Mouse (Mus musculus): ENCODE measurements around the gene Cnp.
"Not testable (repeated sequence)": the region's sequence is repeated elsewhere in the genome, so short reads cannot be mapped to it uniquely, and the experiment has no call there.

Cnp gene

DNA sequence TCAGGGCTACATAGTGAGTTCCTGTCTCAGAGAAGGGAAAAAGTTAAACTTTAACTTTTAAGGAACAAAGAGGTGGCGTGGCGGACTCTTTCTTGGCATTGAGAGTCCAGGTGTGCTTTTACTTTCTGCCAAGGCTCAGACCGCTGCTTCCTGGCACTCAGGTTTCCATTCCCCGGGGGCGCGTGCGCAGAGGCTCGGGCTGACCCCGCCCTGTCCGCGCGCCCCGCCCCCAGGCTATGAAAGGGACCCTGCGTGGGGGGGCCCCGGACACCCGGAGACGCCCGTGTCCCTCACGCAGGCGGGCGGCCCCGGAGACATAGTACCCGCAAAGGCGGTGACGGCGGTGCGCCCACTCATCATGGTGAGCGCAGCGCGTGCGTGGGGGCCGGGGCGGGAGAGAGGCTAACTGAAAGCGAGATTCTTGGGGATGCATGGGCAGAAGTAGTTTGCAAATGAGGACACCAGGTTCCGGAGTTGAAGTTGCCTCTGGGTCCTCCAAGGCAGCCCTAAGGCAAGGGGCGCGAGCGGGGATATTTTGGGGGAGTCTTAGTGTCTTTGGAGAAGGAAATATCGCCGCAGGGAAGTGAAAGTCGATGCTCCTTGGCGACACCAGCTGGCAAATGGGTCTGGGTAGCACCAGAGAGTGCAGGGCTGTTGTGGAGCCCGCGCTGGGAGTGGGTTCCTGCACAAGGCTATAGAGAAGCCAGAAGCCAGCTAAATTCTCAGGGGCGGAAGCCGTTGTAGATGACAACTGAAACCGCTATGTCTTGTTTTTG lies at the start of gene Cnp:
Gene Cnp (plus strand): TSS at position 197 of the 776 bp plus-strand sequence.
- DNase-seq: peak; percentile 82

DNA sequence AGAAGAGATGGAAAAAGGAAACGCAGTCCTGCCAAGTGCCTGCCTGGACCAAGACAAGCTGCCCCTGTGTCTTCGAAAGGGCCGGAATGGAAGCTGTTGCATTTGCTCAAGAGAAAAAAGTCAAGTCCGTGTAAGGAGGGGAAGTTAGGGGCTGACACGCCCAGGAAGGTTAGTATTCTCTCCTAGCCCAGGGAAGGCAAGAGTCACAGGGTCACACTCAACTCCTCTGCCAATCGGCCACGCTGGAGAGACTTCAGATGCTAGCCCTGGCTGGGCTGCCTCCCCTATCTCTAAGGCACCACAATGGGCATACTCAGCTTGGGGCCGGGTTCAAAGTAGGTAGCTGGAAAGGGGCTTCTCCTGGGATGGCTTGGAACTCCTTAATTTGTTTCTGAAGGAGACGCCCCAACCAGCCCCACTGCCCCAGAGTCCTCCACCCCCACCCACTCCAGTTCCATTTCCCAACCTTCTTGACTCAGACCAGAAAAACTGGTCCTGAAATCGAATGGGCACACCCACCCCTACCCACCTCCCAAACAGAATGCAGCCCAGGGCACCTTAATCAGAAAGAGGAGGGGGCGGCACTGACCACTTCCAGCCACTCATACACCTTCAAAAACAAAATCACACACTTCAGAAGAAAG lies 49.6 kb upstream of the Cnp start:
- DNase-seq: no peak

DNA sequence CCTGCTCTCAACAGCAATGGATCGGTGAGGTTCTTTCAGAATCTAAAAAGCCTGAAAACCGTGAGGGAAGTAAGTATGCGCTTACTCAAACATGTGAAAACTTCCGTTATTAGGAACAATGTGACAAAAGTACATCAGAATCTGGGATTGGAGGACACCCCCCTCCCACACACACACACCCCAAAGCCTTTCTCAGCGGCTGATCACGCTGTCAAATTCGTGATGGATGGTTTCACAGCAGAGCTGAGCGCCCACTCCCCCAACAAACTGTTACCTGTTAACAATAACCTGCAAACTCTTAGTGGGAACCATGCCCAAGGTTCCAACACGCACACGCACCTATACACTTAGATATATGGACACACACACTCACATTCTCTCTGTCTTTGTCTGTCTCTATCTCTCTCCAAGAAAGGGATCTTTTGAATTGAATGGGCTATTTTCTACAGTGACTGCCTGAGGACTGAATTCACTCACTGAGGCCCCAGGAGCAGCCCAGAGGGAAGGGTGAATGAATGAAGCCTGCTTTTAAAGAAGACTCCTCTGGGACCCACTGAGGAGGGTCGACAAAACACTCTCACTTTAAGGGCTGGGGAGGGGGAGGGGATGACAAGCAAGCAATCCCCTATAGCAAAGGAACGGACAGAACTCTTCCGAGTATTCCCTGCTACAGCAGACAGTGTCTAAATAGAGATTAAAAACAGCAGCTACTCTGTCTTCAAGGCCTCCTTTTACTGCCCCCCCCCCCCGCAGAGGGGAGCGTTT lies 48.5 kb upstream of the Cnp start:
- DNase-seq: peak; percentile 14

DNA sequence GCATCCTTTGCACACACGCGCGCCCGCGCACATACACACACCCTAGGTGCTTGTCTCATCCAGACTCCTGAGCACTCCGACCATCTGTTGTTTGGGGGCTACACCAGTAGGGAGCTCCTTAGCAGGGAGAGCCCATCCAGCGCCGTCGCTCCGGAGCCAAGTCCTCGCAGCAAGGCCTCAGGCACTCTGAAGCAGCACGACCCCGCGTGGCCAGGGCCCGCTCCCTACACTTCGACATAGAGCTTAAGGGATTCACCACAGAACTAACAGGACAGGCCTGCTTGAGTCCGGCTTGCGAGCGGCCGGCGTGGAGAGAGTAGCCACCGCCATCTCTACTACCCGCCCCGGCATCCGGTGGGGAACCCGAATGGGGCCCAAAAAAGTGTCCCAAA lies 47.6 kb upstream of the Cnp start:
- peak; percentile 80 for DNase-seq

DNA sequence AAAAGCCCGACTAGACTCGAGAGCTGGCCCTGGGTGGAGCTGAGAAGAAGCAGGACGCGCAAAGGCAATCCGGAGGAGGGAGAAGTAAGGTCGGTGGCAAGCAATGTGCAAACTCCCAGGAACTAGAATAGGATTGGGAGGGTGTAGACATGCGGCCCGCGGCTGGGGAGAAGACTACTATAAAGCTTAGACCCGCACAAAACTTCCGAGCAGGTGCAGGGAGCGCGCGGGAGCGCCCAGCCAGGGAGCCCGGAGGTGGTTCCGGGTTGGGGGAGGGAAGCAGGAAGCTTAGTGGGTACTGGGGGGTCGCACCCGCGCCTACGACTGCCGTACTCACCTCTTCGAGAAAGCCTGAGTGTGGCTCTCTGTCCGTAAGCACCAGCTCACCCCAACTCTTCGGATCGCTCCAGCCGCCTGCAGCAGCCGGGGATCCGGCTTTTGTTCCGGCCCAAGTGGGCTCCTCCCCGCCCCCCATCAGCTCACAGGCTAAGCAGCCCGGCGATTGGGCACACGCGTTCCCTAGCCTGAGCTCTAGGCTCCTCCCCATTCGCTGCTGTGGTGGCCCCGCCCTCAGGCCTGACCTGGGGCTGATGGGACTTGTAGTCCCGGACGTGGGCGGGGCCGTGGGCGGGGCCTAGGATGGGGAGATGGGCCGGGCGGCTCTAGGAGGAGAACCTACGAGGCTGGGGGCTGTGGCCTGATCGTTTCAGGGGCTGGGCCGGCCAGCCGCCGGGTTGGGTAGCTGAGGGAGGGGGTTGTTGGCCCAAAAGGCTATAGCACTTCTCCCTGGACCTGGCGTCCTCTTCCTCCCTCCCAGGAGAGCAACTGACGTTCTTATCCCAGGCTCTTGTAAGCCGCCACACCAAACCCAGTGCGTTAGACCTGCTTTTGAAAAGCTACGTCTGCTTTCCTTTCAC lies 47.0 kb upstream of the Cnp start, which contains the start of gene Acly:
Gene Acly (minus strand): TSS at position 543 of the 917 bp plus-strand sequence.
- peak; percentile 99 for DNase-seq

DNA sequence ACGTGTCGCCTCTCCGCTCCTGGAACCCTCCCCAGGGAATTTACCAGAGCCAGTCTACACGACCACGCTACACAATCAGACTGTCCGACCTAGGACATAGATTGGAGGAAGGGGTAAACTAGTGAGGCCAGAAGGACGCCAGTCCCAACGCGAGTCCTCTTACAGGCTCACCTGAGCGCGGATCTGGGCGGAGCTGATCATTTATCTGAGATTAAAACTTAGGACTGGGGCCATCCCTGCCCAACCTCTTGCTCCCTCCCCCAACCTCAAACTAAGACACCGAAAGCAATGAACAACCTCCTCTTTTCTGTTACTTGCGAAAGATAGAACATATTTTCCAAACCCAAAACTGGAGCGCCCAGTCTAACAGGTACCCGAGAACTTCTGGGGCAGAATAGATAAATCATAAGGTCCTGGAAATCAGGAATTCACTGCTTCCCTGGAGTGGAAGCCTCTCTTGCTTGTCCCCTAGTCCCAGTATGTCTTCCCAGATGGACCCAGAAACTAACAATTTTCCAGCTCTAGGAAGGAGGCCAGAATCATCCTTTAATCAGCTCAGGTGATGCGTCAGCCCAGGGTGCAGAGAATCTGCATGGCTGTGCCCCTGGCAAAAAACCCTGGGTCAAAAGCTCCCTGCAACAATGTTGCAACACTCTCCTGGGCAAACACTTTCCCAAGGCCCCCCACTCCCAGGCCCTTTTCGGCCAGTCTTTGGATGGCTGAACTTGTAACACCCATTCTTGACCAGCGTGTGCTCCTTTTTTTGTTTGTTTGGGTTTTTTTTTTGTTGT lies 46.1 kb upstream of the Cnp start:
- DNase-seq: no peak

DNA sequence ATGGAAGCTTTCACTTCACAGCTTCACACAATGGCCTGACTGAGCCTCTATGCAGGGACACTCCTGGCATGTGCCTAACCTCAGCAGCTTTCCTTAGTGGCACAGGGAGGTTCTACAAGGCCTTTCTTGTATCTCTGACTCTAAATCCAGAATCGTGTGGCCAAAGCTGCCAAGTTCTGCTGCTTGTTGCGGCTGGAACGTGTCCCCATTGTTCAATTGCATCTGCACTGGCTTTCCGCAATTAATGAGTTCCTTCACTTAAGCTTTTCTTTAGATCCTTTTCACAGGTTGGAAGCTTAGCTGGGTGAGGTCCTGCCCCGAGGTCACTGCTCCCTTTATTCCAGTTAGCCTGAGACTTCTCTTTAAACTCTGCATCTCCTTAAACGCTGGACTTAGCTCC lies 40.8 kb upstream of the Cnp start:
- DNase-seq: no peak

DNA sequence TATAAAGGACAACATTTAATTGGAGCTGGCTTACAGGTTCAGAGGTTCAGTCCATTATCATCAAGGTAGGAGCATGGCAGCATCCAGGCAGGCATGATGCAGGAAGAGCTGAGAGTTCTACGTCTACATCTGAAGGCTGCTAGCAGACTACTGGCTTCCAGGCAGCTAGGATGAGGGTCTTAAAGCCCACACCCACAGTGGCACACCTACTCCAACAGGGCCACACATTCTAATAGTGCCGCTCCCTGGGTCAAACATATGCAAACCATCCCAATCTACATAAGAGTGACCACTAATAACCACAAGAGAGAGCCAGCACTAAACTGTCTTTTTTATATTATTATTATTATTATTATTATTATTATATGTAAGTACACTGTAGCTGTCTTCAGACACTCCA lies 40.3 kb upstream of the Cnp start:
- DNase-seq: not testable (repeated sequence)

DNA sequence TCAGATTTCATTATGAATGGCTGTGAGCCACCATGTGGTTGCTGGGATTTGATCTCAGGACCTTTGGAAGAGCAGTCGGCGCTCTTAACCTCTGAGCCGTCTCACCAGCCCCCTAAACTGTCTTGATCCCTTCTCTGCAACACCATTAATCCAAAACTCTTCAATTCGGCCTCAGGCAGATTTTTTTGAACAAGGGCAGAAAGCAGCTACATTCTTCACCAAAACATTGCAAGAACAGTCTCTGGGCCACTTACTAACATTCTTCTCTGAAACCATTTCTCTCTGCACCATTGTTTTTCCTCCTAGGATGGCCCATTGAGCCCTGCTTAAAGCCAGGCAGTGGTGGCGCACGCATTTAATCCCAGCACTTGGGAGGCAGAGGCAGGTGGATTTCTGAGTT lies 39.9 kb upstream of the Cnp start:
- not testable (repeated sequence) for DNase-seq

DNA sequence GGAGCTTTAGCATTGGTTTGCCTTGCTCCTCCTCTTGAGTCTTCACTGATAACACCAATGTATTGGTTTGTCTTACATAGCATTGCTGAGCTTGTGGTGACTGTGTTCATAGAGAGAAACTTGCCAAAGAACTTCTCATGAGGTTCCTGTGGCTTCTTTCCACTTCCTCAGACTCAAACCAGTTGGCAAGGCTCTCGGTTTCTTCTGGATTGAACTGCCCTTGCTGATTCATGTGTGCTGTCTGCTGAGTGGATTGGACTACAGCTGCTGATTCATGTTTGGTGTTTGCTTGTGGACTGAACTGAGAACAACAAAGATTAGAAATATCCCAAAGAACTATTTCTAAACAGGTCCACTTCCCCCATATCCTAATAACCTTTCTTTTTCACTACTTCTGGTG lies 38.7 kb upstream of the Cnp start:
- no peak for DNase-seq

DNA sequence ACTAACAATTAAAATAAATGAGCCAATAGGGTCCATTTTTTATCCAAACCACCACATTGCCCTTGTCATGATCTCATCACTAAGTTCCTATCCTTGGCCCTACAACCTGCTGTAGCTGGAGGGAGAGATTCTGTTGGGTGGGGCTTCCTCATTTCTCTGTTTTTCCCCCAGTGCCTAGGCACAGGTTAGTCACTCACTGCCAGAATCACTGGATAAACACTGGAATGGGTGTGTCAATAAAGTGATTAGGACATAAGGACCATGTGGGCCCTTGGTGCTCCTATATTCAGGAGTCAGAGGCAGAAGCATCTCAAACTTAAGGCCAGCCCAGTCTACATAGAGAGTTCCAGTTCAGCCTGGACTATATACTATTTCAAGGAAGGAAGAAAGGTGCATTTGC lies 38.2 kb upstream of the Cnp start:
- no peak for DNase-seq

DNA sequence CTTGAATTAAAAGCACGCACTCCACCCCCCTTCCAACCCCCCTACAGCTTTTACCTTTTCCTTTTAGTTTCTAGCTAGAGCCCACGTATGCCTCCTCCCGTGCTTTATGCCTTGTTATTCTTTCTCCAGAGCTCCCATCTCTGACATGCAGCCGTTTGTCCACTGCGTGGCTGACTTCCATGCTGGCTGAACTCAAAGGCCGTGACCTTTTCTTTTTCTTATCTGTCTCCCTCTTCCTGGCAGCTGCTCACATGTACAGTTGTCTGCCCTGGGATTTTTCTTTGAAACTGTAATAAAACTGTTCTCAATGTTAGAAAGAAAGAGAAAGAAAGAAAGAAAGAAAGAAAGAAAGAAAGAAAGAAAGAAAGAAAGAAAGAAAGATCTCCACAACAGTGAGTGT lies 33.7 kb upstream of the Cnp start:
- DNase-seq: no peak

DNA sequence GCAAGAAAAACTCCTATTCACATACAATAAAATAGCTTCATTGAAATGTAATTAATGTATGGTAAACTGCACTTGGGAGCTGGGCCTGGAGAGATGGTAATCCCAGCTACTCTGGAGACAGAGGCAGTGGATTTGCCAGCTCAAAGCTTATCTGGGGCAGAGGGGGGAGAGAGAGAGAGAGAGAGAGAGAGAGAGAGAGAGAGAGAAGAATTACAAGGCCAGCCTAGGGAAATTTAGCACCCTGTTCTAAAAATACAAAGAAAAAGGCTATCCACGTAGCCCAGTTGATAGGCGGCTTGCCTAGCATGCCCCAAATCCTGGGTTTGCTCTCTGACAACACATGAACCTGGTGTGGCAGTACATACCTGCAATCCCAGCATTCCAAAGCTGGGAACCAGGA lies 33.1 kb upstream of the Cnp start:
- peak; percentile 22 for DNase-seq

DNA sequence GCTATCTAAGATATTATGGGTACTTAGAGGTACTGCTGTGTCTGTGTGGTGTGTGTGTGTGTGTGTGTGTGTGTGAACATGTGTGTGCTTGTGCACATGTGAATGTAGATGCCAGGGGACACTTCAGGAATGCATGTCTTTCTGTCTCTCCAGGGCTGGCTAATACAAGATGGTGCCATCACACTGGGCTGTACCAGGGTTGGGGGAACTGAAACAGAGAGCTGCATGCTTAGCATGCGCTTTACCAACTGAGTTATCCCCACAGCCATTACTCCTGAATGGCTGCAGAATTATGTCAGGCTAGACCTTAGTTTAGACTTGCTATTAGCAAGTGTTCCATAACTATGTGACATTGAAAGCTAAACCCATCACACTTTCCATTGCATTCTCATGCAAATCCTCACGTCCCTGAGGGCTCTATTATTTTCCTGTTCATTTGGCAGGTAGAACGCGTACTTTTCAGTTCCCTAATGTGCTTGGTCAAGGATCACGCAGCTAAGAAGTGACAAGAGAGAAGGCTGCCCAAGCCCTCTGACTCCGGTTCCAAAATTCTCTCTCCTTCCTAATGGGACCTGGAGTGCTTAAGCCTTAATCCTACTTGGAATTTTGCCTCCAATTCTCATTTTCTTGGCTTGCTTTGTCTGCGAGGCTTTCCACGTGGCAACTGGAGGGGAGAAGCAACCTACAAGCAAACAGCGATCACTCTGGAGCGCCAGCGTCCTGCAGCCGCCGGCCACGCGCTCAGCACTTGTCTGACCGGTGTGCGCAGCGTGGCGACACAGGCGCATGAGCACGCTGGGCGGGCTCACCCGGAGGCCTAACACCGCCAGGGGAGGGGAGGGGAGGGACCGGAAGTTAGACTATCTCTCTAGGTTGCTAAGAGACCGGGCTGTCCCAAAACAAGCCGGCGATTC lies 29.6 kb upstream of the Cnp start, which contains the start of gene Ttc25:
Gene Ttc25 (plus strand): TSS at position 776 of the 914 bp plus-strand sequence.
- DNase-seq: peak; percentile 96

DNA sequence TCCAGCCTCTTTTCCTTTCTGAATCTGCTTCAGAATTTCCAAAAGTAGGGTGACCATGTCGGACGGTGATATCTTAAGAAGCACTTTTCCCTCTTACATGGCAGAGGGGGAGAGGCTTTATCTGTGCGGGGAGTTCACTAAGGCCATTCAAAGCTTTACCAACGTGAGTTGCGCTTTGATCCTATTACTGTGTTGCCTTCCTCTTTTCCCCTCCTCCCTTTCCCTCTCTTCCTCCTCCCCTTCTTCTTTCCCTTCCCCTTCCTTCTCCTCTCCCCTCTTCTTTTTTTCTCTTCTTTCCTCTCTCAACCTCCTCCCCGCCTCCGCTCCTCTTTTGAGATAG lies 29.0 kb upstream of the Cnp start:
- DNase-seq: no peak

DNA sequence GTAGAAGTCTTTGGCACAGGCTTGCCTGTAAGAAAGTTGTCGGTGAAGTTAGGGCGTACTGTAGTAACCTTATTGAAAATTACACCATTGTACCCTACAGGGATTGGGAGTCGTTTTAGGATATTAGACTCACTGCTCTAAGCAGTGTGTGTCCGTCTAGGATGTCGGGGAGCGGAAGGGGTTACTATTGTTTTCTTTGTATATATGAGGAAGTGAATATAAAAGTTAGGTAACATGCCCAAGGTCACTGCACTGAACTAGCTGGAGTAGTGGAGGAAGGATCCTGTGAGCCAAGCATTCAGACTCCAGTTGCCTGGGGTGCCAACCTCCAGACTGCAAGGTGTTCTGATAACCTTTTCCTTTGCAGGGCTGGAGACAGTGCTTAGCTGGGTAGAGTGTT lies 27.7 kb upstream of the Cnp start:
- DNase-seq: no peak

DNA sequence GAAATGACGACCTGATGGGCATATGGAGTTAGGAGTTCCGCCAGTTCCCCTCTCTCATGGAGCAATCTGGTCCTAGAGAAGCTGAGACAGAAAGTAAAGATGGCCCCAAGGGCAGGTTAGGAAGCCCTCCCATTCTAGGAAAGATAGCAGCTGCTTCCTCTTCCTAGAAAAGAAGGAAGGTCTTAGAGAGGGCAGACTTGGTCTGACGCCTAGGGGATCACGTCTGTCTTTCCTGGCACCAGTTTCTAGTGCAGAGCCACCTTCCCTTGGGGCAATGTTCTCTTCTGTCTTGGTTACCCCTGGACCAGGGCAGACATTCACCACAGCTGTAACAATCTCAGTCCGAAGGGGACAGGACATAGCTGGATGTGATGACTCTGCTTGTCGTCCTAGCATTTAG lies 26.6 kb upstream of the Cnp start:
- DNase-seq: no peak

DNA sequence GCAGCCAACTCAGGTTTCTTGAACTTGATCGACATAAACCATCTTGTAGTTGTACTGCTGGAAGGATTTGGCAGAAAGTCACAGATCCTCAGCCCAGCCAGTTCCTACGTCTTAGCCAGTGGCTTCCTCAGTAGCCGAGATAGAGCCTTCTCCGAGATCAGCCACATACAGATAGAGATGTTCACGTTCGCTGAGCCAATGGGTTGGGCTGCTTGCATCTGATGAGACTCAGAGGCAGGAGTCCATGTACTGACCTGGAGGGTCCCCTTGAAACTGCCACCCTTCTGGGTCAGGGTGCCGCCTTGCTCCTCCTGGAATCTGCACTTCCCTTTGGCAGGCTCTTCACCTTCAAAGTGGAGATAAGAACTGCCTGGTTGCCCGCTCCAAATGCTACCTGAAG lies 25.2 kb upstream of the Cnp start:
- no peak for DNase-seq

DNA sequence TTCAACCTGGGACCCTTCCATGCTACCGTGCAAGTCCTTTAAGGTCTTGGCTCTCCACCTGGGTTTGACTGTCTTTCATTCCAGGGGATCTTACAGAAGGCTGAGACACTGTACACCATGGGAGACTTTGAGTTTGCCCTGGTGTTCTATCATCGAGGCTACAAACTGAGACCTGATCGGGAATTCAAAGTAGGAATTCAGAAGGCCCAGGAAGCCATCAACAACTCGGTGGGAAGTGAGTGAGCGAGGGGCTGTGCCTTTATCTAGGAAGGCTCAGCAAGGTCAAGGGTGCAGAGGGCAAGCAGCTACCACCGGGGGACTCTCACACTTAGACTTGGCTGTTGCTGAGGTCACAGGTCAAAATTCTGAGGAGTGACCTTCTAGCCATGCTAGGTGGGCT lies 24.6 kb upstream of the Cnp start:
- DNase-seq: no peak

DNA sequence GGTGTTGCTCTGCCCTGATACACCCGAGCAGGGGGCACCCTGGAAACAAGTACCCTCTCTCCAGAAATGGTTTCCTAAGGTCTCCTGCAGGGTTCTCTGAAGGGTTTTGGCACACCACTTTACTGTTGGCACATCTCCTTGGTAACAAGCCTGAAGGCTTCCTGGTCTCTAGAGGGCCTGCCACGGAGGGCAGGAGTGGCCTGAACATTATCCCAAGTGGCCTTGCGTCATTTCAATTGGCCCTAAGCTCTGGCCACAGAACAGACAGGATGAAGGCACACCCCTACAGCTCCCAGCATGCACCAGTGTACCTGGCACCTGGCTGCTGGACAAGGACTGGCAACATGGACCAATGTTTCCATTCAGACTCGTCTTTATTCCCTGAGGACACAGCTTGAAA lies 21.9 kb upstream of the Cnp start:
- no peak for DNase-seq

DNA sequence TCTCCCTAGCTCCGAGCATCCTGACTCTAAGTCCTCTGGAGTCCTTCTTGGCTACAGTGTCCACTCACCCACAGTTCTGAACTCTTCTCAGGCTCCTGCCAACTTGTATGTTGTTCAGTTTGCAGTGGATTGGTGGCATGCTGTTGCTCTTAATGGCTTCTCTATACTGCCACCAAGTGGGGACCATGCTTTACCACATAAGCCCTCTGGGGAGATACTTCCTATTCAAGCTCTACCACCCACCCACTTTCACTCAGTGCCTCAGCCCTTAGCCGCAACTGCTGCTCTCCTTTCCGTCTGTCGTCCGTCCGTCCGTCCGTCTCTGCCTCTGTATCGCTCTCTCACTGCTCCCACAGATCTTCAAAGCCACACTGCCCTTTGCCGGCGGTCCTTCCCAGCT lies 19.1 kb upstream of the Cnp start:
- DNase-seq: peak; percentile 90
